Mouse (Mus musculus): ENCODE measurements at regions not wholly inside any gene's neighbourhood (a gene's known extent, or its start where the extent isn't known, plus 50 kb on each side); places are given as distances from the start of the nearest gene placed in this dataset.

DNA sequence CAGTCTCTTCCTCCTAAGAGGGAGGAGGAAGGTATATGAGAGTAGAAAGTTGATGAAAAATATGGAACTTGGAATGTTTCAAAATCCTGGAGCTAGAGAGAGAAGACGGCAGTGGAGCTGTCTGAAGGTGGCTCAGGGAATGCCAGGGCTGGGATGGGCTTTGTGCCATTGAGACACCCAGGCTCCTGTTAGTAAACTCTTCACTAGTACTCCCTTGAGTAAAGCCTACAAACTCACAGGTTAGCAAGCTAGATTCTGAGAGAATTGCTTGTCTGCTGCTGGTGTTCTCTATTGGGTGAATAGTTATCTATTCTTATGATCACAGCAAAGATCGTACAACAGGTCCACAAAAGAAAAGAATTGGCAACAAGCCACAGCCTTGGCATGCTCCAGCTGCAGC is 255.3 kb upstream of the Pex5l start:
- Histone ChIP-seq H3K9ac (replicated peaks; ENCODE audit: low read depth, low read length) (no peak overlapping the region), H3K27me3 (ENCODE audit: control insufficient read depth, insufficient read depth, low read length) (no peaks in the 10 kb centered on the region), H3K9me3 (replicated peaks; ENCODE audit: control insufficient read depth, low read length) (no peaks in the 10 kb centered on the region), H3K27ac (ENCODE audit: low read depth) (no peak overlapping the region), H3K36me3 (replicated peaks; ENCODE audit: control insufficient read depth, insufficient read depth, low read length) (no peaks in the 10 kb centered on the region), H3K4me2 (ENCODE audit: low read depth, low read length) (no peak overlapping the region), H3K4me1 (ENCODE audit: control insufficient read depth, insufficient read depth) (no peaks in the 10 kb centered on the region), H3K4me3 (ENCODE audit: low read depth, low read length) (no peak overlapping the region)
- DNase-seq (ENCODE audit: low spot score) = no peak
- WGBS = 55% methylated on average over 2 of the region's 2 CpGs
- TF ChIP-seq EP300 (IDR thresholded peaks at IDR 0.05; ENCODE audit: low read depth) (no peak), CTCF (IDR thresholded peaks at IDR 0.05; ENCODE audit: low read depth) (no peak)
- no peak for ATAC-seq (ENCODE audit: insufficient read depth, low read depth)

DNA sequence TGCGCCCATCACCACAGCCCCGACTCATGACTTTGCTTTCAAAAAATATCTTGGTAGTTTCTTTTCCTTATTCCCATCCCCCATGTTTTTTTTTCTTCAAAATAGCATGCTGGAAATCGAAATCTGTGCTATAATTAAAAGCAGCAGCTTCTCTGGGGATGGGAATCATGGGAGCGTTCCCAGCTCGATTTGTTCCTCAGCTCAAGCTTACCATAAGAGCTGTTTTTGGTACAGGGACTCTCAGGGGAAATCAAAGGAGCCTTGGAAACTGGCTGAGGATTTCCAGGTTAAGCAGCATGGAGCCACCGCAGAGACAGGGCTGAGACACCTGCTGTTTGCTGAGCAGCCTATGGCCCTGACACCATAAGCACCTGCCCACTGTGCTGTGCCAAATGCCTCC is 254.2 kb upstream of the Pex5l start:
- no peaks in the 10 kb centered on the region for H3K4me1 ChIP-seq (ENCODE audit: control insufficient read depth, insufficient read depth)
- 71% methylated on average over 6 of the region's 6 CpGs for WGBS
- no peak overlapping the region for H3K9ac ChIP-seq (replicated peaks; ENCODE audit: low read depth, low read length)
- H3K36me3 ChIP-seq (replicated peaks; ENCODE audit: control insufficient read depth, insufficient read depth, low read length) = no peaks in the 10 kb centered on the region
- H3K27me3 ChIP-seq (ENCODE audit: control insufficient read depth, insufficient read depth, low read length) = no peaks in the 10 kb centered on the region
- no peak overlapping the region for H3K27ac ChIP-seq (ENCODE audit: low read depth)
- H3K9me3 ChIP-seq (replicated peaks; ENCODE audit: control insufficient read depth, low read length) = no peaks in the 10 kb centered on the region
- no peak for ATAC-seq (ENCODE audit: insufficient read depth, low read depth)
- H3K4me2 ChIP-seq (ENCODE audit: low read depth, low read length) = no peak overlapping the region
- no peak for TF ChIP-seq EP300 (IDR thresholded peaks at IDR 0.05; ENCODE audit: low read depth)
- TF ChIP-seq CTCF (IDR thresholded peaks at IDR 0.05; ENCODE audit: low read depth) = no peak
- DNase-seq (ENCODE audit: low spot score) = no peak
- H3K4me3 ChIP-seq (ENCODE audit: low read depth, low read length) = no peak overlapping the region

DNA sequence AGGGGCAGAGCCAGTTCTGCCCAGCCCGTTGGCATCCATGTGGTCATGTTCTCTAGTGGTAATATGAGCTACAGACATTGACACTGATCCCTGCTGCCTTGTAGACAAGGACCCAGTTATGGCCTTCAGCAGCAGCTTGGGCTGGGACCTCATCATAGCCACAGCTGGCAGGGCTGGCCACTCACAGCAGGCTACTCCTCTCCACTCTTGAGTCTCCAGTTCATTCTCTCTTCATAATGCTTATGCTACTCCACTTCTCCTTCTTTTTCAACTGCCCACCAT is 249.4 kb upstream of the Pex5l start:
- Histone ChIP-seq H3K27me3 (ENCODE audit: control insufficient read depth, insufficient read depth, low read length) (no peaks in the 10 kb centered on the region), H3K4me2 (ENCODE audit: low read depth, low read length) (no peak overlapping the region), H3K36me3 (replicated peaks; ENCODE audit: control insufficient read depth, insufficient read depth, low read length) (no peaks in the 10 kb centered on the region), H3K4me1 (ENCODE audit: control insufficient read depth, insufficient read depth) (no peaks in the 10 kb centered on the region), H3K9me3 (replicated peaks; ENCODE audit: control insufficient read depth, low read length) (no peaks in the 10 kb centered on the region), H3K9ac (replicated peaks; ENCODE audit: low read depth, low read length) (no peak overlapping the region), H3K4me3 (ENCODE audit: low read depth, low read length) (no peak overlapping the region), H3K27ac (ENCODE audit: low read depth) (no peak overlapping the region)
- TF ChIP-seq CTCF (IDR thresholded peaks at IDR 0.05; ENCODE audit: low read depth) (no peak), EP300 (IDR thresholded peaks at IDR 0.05; ENCODE audit: low read depth) (no peak)
- DNase-seq (ENCODE audit: low spot score) = no peak
- no peak for ATAC-seq (ENCODE audit: insufficient read depth, low read depth)
- WGBS = 84% methylated on average over 1 of the region's 1 CpGs

DNA sequence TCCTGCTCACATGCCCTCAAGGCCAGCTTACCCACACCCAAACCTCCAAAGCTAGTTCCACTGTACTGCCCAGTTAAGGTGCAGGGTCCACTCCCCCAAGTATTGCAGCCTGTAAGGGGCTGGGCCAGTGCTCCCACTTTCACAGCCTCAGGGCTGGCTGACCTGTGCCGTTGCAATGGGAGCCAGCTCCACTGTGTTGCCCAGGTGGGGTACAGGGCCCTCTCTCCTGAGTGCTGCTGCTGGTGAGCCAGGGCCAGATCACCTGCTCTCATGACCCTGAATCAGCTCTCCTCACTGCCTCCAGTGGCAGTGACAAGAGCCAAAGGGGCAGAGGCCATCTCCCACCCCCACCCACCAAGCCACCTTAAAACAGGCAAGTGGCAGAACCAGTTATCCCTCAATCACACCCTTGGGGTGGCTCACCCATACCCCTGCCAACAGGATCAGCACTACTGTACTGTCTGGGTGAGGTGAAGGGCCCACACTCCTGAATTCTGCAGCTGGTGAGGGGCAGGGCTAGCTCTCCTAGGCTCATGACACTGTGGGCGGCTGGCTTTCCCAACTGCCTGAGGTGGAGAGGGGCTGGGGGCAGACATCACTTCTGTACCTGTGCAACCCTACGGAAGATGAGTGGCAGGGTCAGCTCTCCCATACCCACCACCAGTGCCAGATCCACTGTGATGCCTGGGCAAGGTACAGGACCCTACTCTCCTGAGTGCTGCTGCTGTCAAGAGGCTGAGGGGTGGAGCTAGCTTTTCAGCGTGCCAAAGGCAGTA is 248.9 kb upstream of the Pex5l start:
- WGBS = 77% methylated on average over 4 of the region's 4 CpGs
- H3K36me3 ChIP-seq (replicated peaks; ENCODE audit: control insufficient read depth, insufficient read depth, low read length) = no peaks in the 10 kb centered on the region
- no peaks in the 10 kb centered on the region for H3K27me3 ChIP-seq (ENCODE audit: control insufficient read depth, insufficient read depth, low read length)
- no peaks in the 10 kb centered on the region for H3K4me1 ChIP-seq (ENCODE audit: control insufficient read depth, insufficient read depth)
- no peak overlapping the region for H3K4me3 ChIP-seq (ENCODE audit: low read depth, low read length)
- no peak for ATAC-seq (ENCODE audit: insufficient read depth, low read depth)
- H3K9me3 ChIP-seq (replicated peaks; ENCODE audit: control insufficient read depth, low read length) = no peaks in the 10 kb centered on the region
- DNase-seq (ENCODE audit: low spot score) = no peak
- no peak overlapping the region for H3K9ac ChIP-seq (replicated peaks; ENCODE audit: low read depth, low read length)
- H3K27ac ChIP-seq (ENCODE audit: low read depth) = no peak overlapping the region
- H3K4me2 ChIP-seq (ENCODE audit: low read depth, low read length) = no peak overlapping the region
- no peak for TF ChIP-seq CTCF (IDR thresholded peaks at IDR 0.05; ENCODE audit: low read depth)

DNA sequence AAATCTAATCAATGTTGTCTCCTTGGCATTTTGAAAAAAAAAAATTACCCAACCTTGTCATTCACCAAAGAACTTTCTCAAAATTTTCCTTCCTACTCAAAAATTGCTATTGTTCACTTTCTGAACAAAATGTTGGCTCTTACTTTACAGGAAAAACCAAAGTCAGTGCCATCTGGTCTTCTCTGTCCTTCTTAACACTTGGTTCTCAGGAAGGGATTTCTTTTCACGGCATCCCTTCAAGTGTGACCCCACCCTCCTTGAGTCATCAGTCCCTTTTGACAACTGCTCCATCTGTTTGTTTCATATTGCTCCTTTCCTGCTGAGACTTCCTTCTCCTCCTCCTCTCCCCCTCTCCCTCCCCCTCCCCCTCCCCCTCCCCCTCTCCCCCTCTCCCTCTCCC is 245.1 kb upstream of the Pex5l start:
- DNase-seq (ENCODE audit: low spot score) (no peak), ATAC-seq (ENCODE audit: insufficient read depth, low read depth) (no peak)
- no peak overlapping the region for H3K4me3 ChIP-seq (ENCODE audit: low read depth, low read length)
- no peak for TF ChIP-seq CTCF (IDR thresholded peaks at IDR 0.05; ENCODE audit: low read depth)
- no peak for TF ChIP-seq EP300 (IDR thresholded peaks at IDR 0.05; ENCODE audit: low read depth)
- H3K9ac ChIP-seq (replicated peaks; ENCODE audit: low read depth, low read length) = no peak overlapping the region
- no peaks in the 10 kb centered on the region for H3K36me3 ChIP-seq (replicated peaks; ENCODE audit: control insufficient read depth, insufficient read depth, low read length)
- no peak overlapping the region for H3K27ac ChIP-seq (ENCODE audit: low read depth)
- 32% methylated on average over 1 of the region's 1 CpGs for WGBS
- H3K9me3 ChIP-seq (replicated peaks; ENCODE audit: control insufficient read depth, low read length) = no peaks in the 10 kb centered on the region
- H3K27me3 ChIP-seq (ENCODE audit: control insufficient read depth, insufficient read depth, low read length) = no peaks in the 10 kb centered on the region
- no peak overlapping the region for H3K4me2 ChIP-seq (ENCODE audit: low read depth, low read length)
- no peaks in the 10 kb centered on the region for H3K4me1 ChIP-seq (ENCODE audit: control insufficient read depth, insufficient read depth)

DNA sequence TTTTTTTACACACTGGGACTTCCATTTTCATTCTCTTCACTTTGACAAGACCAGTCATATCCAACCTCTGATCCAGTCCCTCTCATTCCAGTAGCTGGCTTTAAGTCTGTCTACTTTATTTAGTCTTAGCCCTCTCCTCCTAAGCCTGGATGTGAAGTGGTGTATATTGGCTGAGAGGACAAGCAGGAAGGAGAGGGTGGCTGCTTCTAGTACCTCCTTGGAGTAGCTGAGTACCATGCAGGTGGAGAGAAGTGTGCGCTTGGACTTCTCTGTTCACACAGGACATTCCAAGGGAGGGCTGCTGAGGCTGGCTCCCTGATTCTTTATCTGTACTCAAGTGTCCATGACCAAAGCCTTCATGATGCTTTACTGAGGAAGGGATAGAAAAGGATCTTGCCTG is 240.6 kb upstream of the Pex5l start:
- H3K9ac ChIP-seq (replicated peaks; ENCODE audit: low read depth, low read length) = no peak overlapping the region
- TF ChIP-seq CTCF (IDR thresholded peaks at IDR 0.05; ENCODE audit: low read depth) = no peak
- no peak for TF ChIP-seq EP300 (IDR thresholded peaks at IDR 0.05; ENCODE audit: low read depth)
- no peak for ATAC-seq (ENCODE audit: insufficient read depth, low read depth)
- DNase-seq (ENCODE audit: low spot score) = no peak
- no peak overlapping the region for H3K4me2 ChIP-seq (ENCODE audit: low read depth, low read length)
- H3K27me3 ChIP-seq (ENCODE audit: control insufficient read depth, insufficient read depth, low read length) = no peaks in the 10 kb centered on the region
- no peaks in the 10 kb centered on the region for H3K9me3 ChIP-seq (replicated peaks; ENCODE audit: control insufficient read depth, low read length)
- 81% methylated on average over 1 of the region's 1 CpGs for whole genome bisulfite sequencing
- peaks cover 6% of the 10 kb centered on the region; the same call in 1 of the 2 replicates for H3K4me1 ChIP-seq (ENCODE audit: control insufficient read depth, insufficient read depth)
- no peaks in the 10 kb centered on the region for H3K36me3 ChIP-seq (replicated peaks; ENCODE audit: control insufficient read depth, insufficient read depth, low read length)
- H3K27ac ChIP-seq (ENCODE audit: low read depth) = no peak overlapping the region
- H3K4me3 ChIP-seq (ENCODE audit: low read depth, low read length) = no peak overlapping the region

Measured in heart, postnatal 0 days (tissue).